Mouse (Mus musculus) kidney, adult 2 months (tissue): ENCODE measurements around the gene Dnaaf2.

Experiments
- CTCF ChIP-seq: fragments of 200-500 bp; conservative IDR thresholded peaks from 2 replicates; pipeline ENCODE4 v1.5.1; 2011; ENCODE audit warnings: low read depth, mild to moderate bottlenecking, control low read depth, low read length, moderate library complexity, mixed read lengths; ENCODE audit not compliant: insufficient read depth, insufficient read length
- POLR2A ChIP-seq: fragments of 200-500 bp; IDR thresholded peaks from one replicate; pipeline ENCODE4 v1.6.1; 2011; ENCODE audit warnings: low read depth, low read length, control low read depth

DNA sequence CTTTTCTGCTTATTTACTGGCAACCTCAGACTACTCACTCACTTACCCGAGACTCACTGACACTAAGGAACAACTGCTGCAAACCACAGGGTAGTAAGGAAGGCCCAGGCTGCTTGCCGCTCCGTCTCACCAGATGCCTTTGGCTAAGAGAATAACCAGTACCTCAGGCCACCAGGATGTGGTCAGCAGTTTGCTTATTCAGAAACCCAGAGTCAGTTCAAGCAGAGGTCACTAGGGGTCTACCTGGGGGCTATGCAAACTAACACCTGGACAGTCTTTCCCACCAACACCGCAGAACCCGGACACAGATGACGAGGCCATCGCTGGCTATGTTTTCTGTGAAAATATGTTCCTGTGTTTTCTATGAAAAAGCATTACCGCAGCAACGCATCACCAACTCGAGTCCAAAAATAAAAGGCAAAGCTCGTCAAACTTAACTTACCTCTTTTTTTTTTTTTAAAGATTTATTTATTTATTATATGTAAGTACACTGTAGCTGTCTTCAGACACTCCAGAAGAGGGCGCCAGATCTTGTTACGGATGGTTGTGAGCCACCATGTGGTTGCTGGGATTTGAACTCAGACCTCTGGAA lies 15.1 kb upstream of the Dnaaf2 start:
- TF ChIP-seq POLR2A (no peak), CTCF (no peak)
